Mouse (Mus musculus) gastrocnemius, postnatal 14 days (tissue): ENCODE data around the gene Capn11. TPM values are rescaled to one million over a fixed set of nuclear protein-coding genes. Genes with fewer than 3 reads are reported as not detected.
"Not testable (repeated sequence)": the region's sequence is repeated elsewhere in the genome, so short reads cannot be mapped to it uniquely, and the experiment has no call there.

Experiments
- DNase-seq: peaks from one replicate; pipeline ENCODE4 v3.0.0; 2021; ENCODE audit warnings: mixed read lengths
- intact Hi-C: fragments of 180-260 bp; cut with DNase I; formaldehyde crosslinking; loops from one replicate; pipeline ENCODE4 v1.15.1; 2025; ENCODE audit warnings: low total_unique reads
- total RNA-seq, 2 experiments: library from RNA; stranded (reverse); gene quantifications; 2 replicates each; pipeline ENCODE4 v1.2.3; 2021

The Capn11 gene
- total RNA-seq, 2 experiments from 2014 or later, result 0.10 to 0.13 TPM

DNA sequence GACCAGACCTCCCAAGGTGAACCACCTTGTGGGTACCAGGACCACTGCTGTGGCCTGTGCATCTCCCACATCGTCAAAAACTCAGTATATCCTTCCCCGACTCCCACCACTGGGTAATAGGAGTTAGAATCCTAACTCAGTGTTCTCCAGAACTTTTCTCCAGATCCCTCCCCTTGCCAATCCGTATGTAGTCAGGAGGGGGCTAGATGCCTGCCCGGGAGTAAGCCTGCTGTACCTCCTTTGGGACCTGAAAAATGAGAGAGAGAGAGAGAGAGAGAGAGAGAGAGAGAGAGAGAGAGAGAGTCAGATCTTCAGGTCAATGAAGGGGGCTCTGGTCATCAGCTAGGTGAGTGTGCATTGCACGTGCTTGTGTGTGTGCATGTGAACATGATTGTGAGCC lies 25.1 kb downstream of the Capn11 start:
- intact Hi-C loops, result loop anchor here (5.0 kb wide), 1 partner anchor 52 kb away; no protein-coding TSS in a partner anchor
- no peak for DNase-seq

DNA sequence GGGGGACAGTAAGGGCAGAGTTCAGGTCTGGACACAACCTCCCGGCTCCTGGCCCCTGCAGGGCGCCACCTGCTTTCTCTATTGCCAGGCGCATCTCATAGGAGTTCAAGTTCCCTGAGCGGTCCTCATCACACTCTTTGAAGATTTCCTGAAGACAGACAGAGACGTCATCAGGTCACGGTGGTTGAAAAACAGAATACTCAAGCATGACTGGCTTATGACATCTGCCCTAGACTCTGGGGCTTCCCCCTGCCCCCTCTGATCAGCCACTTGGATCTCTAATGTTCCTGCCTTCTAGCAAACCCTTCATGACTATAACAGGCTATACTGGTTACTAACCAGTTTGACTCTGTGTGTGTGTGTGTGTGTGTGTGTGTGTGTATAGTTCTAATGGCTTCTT lies 27.2 kb downstream of the Capn11 start:
- intact Hi-C loops, result loop anchor here (5.0 kb wide), 1 partner anchor 50 kb away; no protein-coding TSS in a partner anchor
- DNase-seq, result no peak

DNA sequence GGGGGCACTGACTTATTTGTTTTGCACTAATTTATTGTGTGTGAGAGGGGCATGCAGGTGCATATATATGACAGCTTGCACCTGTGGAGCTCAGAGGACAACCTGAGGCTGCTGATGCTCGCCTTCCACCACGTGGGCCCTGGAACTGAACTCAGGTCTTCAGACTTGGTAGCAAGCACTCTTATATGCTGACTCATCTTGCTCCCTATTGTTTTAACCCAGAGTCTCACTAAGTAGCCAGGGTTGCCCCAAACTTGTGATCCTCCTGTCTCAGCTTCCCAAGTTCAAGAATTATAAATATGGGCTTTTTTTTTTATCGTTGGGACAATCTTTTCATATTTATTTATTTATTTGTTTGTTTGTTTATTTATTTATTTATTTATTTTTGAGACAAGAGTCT lies 28.1 kb downstream of the Capn11 start:
- DNase-seq, result no peak
- intact Hi-C loops, result loop anchor here (5.0 kb wide), 1 partner anchor 49 kb away; no protein-coding TSS in a partner anchor

DNA sequence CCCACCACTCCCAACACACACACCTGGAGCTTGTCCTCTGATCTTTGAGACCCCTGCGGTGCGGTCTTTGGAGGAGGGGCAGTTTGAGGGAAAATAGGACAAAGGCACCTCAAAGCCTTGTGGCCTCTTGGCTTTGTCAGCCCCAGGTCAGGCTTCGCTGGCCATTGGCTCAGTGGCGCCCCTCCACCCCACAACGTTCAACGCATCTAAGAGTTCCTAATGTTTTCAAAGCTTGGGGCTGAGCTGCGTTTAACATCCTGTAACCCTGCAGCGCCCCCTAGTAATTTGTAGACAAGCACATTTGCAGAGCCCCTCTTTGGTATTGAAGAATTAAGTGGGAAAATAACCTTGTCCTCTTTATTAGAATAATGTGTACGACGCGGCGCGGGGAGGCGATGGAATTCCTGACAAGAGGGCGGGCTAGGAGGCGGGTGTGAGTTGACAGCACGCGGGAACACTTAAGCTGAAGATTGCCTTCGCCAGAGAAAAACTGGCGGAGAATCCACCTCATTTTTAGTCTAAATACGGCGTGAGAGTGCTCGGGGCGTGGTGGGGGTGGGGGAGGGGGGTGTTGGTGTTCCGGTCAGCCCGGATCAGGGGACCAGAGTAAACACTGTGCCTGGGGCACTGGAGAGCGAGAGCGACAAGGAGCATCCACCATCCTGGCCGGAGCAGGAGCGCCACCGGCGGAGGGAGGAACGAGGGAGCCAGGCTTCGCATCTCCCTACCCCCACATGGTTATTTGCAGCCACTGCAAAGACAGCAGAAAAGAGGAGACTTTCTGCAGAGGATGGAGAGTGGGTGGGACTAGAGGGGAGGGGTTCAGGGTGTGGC lies 29.0 kb downstream of the Capn11 start:
- intact Hi-C loops, result loop anchor here (5.0 kb wide), 2 partner anchors 38 to 48 kb away; no protein-coding TSS in a partner anchor
- peak; percentile 71 for DNase-seq

DNA sequence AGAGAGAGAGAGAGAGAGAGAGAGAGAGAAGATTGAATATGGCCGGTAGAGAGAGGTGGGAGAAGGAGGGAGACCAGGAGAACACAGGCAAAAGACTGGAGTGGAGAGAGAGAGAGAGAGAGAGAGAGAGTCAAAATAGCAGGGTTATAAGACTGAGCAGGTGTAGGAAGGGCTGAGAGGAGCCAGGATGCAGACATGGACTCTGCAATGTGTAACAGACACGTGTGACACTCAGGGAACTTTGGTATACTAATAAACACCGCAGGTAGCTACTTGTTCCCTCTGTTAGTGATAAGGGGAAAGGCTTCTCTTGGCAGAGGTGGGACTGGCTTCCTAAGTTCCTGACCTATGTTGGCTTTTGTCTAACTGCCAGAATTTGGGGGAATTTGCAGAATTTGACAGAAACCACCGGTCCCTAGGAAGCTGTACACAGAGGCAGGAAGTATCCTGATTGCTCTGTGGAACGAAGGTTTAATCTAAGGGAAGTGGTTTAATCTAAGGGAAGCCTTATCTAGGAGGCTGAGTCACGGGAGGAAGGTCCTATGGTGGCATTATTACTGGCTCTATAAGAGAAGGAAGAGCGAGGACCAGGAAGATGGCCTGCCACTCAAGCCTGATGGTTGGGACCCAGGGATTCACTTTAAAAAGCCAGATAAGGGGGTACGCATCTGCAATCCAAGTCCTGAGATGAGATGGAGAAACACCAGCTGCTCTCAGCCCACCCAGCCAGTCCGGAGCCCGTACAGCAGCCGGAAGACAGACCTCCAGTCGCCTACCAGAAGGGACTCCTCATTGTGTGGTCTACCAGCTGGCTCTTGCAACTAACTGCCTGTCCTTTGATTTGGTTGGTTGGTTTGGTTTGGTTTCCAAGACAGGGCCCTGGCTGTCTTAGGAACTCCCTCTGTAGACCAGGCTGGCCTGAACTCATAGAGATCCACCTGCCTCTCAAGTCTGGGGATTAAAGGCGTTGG lies 30.0 kb downstream of the Capn11 start:
- DNase-seq, result no peak
- intact Hi-C loops, result loop anchor here (5.0 kb wide), 1 partner anchor 37 kb away; no protein-coding TSS in a partner anchor

DNA sequence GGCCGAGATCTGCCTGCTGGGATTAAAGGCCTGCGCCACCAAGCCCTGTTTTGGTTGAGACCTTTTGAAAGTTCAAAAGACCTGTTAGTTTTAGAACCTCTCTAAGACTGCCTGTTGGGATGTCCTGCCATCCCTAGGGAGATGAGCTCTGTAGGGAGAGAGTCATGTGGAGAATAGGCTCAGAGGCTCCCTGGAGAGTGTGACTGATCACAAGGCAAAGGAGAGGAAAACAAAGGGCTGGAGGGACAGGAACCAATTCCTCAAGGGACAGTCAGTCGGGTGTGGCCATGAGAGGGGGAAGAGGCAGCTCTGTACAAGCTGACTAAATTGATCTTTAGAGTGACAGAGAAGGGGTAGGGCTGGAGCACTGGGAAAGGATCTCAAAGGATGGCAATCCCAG lies 31.0 kb downstream of the Capn11 start:
- DNase-seq, result no peak
- intact Hi-C loops, result loop anchor here (5.0 kb wide), 1 partner anchor 36 kb away; no protein-coding TSS in a partner anchor

DNA sequence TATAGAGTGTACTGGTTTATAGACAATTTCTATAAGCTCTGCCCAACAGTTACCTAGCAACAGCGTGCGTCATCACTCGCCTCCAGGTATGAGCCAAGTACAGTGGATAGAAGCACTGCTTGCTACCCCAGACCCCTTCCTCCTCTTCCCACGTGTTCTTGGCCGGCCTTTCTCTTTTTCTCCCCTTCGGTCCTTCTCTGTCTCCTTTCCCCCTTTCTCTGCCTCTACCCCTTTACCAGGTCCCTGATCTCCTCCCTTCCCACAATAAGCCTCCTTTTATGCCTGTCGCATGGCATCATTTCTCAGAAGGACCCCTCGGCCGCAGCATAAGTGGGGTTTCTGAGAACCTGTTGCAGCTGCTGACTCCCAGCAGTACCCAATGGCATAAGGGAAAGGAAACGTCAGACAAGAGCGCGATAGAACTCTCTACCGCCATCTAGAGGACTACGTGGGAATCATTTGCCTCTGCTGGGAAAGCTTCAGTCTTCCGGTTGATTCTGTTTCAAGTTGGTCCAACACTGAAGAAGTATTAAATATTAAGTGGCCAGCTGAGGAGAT lies 32.5 kb downstream of the Capn11 start:
- DNase-seq, result peak; percentile 63
- intact Hi-C loops, result loop anchor here (5.0 kb wide), 1 partner anchor 34 kb away; no protein-coding TSS in a partner anchor

DNA sequence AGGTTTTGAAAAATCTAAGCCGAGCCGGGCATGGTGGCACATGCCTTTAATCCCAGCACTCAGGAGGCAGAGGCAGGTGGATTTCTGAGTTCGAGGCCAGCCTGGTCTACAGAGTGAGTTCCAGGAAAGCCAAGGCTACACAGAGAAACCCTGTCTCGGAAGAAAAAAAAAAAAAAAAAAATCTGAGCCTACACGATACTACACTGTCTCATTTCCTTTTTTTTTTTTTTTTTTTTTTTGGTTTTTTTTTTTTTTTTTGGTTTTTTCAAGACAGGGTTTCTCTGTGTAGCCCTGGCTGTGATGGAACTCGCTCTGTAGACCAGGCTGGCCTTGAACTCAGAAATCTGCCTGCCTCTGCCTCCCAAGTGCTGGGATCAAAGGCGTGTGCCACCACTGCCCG lies 35.7 kb downstream of the Capn11 start:
- DNase-seq, intact Hi-C loops: not testable (repeated sequence)

DNA sequence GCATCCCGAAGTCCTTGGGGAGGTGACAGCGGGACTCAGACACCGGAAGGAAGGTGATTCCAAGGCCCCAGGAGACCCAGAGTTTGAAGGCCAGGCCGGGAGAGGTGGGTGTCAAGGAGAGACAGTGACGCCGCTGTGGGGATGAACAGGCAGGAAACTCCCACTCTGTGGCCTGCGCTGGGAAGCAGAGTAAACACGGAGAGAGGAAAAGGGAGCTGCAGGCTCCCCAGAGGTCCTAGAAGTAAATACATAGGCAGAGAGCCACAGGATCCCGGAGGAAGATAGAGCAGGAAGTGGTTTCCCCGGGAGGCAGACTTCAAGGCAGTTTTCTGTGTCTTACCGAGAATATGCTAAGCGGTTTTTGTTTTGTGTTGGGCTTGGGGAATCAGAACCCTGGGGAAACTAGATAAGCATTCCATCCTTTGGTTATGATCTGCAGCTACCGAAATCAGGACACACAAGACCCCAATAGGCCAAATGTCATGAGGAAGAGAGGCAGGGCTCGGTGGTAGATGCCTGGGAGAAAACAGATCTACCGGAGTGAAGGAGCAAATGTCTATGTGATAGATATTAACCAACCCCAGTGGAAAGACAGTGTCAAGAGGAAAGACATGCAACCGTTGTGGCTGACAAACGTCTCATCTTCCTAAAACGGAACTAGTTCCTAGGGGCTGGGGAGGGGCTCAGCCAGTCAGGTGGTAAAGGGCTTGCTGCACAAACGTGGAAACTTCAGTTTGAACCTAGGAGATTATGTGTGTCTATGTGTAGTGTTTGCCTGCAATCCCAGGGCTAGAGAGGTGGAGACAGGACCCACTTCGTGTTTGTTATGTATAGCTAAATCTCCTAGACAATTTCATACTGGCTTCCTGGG lies 39.5 kb downstream of the Capn11 start:
- intact Hi-C loops, result no loop called here
- DNase-seq, result peak; percentile 42

DNA sequence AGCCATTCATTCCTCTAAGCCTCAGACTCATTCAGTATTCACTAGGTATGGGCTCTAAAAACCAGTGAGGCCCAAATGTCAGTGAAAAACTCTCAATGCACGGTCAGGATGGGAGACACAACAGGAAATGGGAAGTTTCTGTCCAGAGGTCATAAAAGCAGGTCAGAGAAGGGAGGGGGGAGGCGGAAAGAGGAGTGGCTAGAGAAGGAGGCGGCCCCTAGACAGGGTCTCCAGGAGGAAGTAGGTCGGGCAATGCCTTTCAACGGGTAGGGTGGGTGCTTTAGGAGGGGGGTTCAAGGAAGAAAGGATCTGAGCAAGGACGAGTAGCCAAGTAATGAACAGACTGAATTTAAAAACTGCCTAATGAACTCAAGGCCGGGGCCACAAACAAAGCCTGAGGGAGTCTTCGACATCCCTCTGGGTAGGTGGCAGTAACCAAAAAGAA lies 40.2 kb downstream of the Capn11 start:
- peak; percentile 52 for DNase-seq
- intact Hi-C loops, result no loop called here

DNA sequence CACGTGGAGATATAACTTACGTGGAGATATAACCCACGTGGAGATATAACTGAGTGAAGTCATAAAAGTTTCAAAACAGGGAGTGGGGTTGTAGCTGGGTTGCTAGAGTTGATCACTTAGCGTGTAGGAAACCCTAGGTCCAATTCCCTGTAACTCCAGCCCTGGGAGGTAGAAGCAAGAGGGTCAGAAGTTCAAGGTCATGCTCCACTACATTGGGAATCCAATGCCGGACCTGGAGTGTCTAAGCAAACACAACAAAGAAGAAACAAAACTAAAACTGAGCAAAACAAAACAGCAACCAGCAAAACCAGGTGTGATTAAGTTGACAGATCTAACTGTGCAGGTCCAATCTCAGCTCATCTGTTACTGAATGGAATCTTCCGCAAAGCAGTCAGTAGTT lies 41.5 kb downstream of the Capn11 start:
- intact Hi-C loops, result no loop called here

DNA sequence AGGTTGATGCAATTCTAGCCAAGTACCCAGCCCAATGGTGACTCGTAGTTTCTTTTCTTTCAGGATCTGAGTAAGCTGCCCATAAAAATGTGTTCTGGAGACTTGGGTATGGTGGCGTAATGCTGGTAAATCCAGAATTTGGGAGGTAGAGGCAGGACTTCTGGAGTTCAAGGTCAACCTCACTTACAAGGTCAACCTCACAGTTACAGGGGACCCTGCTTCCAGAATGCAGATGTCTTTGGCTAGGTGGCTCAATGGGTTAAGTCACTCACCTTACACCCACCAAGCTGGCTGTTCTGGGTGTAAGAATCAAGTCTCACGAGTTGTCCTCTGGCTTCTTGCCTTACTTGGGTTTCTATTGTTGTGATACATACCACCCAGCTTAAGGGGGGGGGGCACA lies 42.4 kb downstream of the Capn11 start:
- intact Hi-C loops, result no loop called here

More for the DNA sequence above, 41.5 kb downstream of the Capn11 start:
- no peak for DNase-seq

DNA sequence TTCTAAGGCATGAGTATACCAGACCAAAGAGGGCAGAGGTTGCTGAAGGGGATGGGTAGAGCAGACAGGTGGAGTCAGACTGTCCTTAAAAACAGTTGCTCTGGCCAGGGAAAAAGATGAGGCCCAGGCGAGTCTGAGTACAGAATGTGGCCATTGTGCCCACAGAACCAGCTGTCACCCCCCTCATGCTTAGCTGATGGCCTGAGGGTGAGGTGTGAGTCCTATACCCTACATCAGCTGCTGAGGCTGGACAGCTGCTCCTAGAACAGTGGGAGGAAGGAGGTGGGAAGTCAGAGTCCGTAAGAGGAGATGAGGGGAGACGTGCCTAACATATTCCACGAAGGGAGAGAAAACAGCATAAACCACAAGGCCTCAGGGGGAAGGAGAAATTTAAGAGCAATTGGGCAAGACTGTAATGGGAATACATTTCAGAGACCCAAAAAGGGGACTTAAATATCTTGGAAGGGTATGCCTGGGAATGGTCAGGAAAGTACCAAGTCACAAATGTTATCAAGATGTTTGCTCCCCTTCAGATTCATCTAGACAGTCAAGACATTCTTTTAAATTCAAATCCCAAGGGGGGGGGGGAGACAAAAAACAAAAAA lies 43.0 kb downstream of the Capn11 start:
- intact Hi-C loops, result no loop called here

More for the DNA sequence above, 42.4 kb downstream of the Capn11 start:
- no peak for DNase-seq

DNA sequence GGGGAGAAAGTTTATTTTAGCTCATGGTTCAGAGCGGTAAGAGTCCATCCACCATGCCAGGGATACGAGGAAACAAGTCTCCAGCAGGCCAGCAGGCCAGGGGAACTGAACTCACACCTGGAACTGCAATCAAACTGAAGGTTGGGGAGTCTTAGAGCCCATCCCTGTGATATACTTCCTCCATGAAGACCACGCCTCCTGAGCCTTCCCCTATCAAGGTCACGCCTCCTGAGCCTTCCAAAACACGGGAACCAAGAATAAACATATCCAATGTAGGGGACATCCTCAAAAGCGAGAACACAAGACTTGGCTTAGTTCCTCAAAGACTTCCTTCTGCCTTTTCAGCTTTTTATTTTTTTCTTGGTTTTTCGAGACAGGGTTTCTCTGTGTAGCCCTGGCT lies 46.2 kb downstream of the Capn11 start:
- DNase-seq, result no peak
- intact Hi-C loops, result no loop called here

More for the DNA sequence above, 43.0 kb downstream of the Capn11 start:
- no peak for DNase-seq

DNA sequence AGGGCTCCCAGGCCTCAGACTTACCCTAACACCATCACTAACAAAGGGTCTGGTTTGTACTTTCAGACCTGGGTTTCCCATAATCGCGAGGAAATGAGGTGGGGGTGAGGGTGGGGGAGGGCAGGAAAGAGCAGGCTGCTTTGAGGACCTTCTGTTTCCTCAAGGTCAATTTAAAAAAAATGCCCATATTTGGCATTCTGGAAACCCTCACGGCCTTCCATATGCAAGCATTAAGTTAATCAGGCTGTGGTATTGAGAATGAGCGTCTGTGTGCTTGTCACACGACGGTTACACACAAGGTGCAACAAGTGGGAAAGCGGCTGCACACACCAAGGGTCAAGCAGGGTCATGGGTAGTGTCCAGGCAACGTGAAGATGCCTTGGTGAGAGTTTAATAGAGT lies 47.1 kb downstream of the Capn11 start:
- no peak for DNase-seq
- intact Hi-C loops, result no loop called here

DNA sequence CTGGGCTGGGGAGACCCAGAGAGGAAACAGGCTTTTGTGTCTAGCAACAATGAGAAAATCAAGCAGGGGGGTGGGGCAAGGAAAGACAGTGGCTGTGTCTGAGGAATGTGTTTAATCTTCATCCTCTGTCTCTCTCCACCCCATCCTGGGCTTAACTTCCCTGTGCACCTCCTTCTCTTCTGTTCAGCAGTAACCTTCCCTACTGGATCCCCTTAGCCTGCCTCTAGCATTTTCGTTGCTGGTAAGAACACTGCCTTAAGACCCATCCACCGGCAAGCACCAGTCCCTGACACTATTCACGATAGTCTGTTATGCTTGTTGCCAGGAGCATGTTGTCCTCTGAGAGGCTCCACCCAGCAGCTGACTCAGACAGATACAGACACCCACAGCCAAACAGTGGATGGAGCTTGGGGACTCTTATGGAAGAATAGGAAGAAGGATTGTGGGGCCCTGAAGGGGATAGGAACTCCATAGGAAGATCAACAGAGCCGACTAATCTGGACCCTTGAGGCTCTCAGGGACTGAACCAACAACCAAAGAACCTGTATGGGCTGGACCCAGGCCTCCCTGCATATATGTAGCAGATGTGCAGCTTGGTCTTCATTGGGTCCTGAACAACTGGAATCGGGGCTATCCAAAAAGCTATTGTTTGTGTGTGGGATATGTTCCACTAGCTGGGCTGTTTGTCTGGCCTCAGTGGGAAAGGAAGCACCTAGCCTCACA lies 48.8 kb downstream of the Capn11 start:
- intact Hi-C loops, result no loop called here
- no peak for DNase-seq

DNA sequence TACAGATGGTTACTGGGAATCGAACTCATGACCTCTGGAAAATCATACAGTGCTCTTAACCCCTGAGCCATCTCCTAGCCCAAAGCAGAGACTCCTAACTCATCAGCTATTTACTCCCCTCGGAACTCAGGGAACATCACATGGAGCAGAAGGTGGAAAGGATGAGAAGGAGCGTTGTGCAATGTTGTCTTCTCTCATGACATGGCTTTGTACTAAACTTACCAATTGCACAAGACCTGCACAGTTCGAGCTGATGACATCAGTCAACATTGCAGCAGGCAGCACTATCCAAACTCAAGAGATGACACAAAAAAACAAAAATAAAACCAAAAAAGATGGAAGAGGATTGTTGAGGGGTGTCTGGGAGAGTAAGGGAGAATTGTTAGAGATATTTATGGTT lies 50.7 kb downstream of the Capn11 start:
- intact Hi-C loops, result no loop called here
- DNase-seq, result no peak
